Mouse (Mus musculus): ENCODE results near the gene Slc5a4b. TPM values are rescaled to one million over a fixed set of nuclear protein-coding genes. Genes with fewer than 3 reads are reported as not detected.

The Slc5a4b gene
- polyA plus RNA-seq, 1 experiment from 2014 or later: 1.7 TPM

DNA sequence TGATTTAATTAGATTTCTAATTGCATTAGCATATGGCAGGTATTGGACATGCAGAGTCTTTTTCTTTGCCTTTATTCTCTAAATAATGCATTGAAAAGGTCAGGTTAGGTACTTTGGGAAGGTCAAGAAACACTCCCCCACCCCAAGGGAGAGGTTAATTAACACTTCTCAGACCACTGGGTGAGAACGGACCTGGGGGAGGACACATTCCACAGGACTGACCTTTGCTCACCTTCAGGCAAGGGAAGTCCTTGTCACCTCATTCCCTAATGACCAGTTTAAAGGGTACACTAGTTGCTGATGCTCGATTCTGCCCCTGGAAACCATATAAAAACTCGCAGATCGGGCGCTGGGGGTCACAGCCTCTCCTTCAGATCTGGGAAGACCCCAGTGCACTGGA, 81.5 kb downstream of the Slc5a4b start:
- no peak overlapping the region for H3K4me3 ChIP-seq (ENCODE audit: low read depth, low read length)
- 76% methylated on average over 5 of the region's 5 CpGs for WGBS
- 0 out of 2 replicates have a peak, but pooled peaks cover 2% of the 10 kb centered on the region for H3K9me3 ChIP-seq (ENCODE audit: control insufficient read depth)
- no peak overlapping the region for H3K27ac ChIP-seq (ENCODE audit: low read depth, low read length)
- no peak for ATAC-seq
- H3K4me1 ChIP-seq (replicated peaks; ENCODE audit: control insufficient read depth, insufficient read depth, low read length): peaks cover 4% of the 10 kb centered on the region; the same call in 1 of the 2 replicates
- H3K27me3 ChIP-seq (replicated peaks; ENCODE audit: control insufficient read depth, insufficient read depth, low read length): no peaks in the 10 kb centered on the region
- H3K4me2 ChIP-seq (replicated peaks; ENCODE audit: low read depth): no peak overlapping the region
- no peaks in the 10 kb centered on the region for H3K36me3 ChIP-seq (ENCODE audit: control insufficient read depth, insufficient read depth)
- H3K9ac ChIP-seq (ENCODE audit: low read depth, low read length): no peak overlapping the region
- no peak for TF ChIP-seq CTCF (IDR thresholded peaks at IDR 0.05; ENCODE audit: low read depth)

DNA sequence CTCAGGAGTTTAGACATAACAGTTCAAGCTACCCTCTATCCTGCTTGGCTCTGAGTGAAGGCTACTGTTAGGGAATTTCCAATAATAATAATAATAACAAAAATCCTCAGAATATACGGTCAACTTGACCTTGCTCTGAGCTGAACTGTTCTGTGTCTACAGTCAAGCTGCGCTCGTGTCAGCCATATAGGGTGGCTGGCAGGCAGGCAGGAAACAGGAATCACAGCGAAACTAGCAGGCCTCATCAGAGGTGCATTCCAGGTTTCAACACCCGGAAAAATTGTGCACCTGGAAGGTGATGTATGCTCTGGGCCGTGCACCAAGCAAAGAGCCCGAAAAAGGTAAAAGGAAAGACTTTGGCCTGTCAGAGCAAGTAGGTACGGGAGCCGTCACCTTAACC, 82.4 kb downstream of the Slc5a4b start:
- no peaks in the 10 kb centered on the region for H3K36me3 ChIP-seq (ENCODE audit: control insufficient read depth, insufficient read depth)
- H3K4me3 ChIP-seq (ENCODE audit: low read depth, low read length): no peak overlapping the region
- H3K4me2 ChIP-seq (replicated peaks; ENCODE audit: low read depth): no peak overlapping the region
- H3K27me3 ChIP-seq (replicated peaks; ENCODE audit: control insufficient read depth, insufficient read depth, low read length): no peaks in the 10 kb centered on the region
- H3K4me1 ChIP-seq (replicated peaks; ENCODE audit: control insufficient read depth, insufficient read depth, low read length): peaks cover 4% of the 10 kb centered on the region; the same call in 1 of the 2 replicates
- no peak overlapping the region for H3K9ac ChIP-seq (ENCODE audit: low read depth, low read length)
- H3K27ac ChIP-seq (ENCODE audit: low read depth, low read length): no peak overlapping the region
- no peak for ATAC-seq
- 65% methylated on average over 9 of the region's 9 CpGs for WGBS
- TF ChIP-seq CTCF (IDR thresholded peaks at IDR 0.05; ENCODE audit: low read depth): no peak
- 0 out of 2 replicates have a peak, but pooled peaks cover 2% of the 10 kb centered on the region for H3K9me3 ChIP-seq (ENCODE audit: control insufficient read depth)

DNA sequence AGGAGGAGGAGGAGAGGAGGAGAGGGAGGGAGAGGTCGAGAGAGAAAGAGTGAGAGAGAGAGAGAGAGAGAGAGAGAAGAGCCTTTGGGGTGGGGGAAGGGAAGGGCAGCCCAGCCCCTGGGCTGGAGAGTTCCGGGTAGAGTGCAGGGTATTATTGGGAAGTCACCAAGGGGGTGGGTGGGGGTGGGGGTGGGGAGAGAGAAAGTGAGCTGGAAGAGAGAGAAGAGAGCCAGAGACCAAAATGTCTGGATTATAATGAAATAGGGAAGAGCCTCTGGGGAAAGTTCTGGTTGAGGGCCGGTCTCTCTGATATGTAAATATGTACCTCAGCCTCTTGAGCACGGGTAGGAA, 82.8 kb downstream of the Slc5a4b start:
- Histone ChIP-seq H3K4me3 (ENCODE audit: low read depth, low read length) (no peak overlapping the region), H3K27me3 (replicated peaks; ENCODE audit: control insufficient read depth, insufficient read depth, low read length) (no peaks in the 10 kb centered on the region), H3K36me3 (ENCODE audit: control insufficient read depth, insufficient read depth) (no peaks in the 10 kb centered on the region), H3K4me1 (replicated peaks; ENCODE audit: control insufficient read depth, insufficient read depth, low read length) (no peaks in the 10 kb centered on the region; the same call in 1 of the 2 replicates), H3K9me3 (ENCODE audit: control insufficient read depth) (0 out of 2 replicates have a peak, but pooled peaks cover 2% of the 10 kb centered on the region), H3K9ac (ENCODE audit: low read depth, low read length) (no peak overlapping the region), H3K4me2 (replicated peaks; ENCODE audit: low read depth) (no peak overlapping the region), H3K27ac (ENCODE audit: low read depth, low read length) (no peak overlapping the region)
- no peak for TF ChIP-seq CTCF (IDR thresholded peaks at IDR 0.05; ENCODE audit: low read depth)
- 37% methylated on average over 4 of the region's 4 CpGs for WGBS
- no peak for ATAC-seq

DNA sequence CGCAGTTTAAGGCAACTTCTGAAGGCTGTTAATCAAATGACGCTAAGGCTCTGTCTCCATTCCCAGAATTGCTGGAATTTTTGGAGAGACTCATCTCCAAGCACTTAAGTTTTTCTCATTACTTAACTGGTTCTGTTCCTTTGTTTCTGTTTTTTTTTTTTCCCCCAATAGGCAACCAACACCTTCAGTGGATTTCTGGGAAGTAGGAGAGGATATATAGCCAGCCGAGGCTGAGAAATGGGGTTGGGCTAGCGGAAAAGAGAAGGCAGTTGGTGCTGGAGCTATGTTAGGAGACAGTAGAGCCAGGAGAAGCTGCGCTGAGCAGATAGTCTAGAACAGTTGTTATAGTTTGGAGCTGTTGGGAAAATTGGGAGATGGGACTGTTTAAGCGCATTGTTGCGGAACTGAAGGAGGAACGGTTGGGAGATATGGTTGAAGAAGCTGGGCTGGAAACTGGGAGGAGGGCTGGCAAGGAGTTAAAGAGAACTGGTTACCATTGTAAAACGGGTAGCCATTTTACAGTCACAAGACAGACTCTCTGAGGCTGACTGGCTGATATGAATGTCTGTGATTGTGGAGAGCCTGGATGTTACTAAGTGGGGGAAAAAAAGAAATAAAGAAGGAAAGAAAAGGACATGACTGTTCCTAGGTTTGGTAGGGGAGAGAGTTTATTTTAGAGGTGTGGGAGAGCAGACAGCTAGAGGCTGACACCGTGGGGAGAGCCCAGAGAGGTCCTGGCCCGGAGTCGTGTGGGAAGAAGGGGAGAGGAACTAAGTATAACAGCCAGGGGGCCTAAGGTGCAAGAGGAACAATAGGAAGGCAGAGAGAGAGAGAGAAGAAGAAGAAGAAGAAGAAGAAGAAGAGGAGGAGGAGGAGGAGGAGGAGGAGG, 83.4 kb downstream of the Slc5a4b start:
- WGBS: 63% methylated on average over 12 of the region's 12 CpGs
- TF ChIP-seq CTCF (IDR thresholded peaks at IDR 0.05; ENCODE audit: low read depth): no peak
- Histone ChIP-seq H3K9ac (ENCODE audit: low read depth, low read length) (no peak overlapping the region), H3K4me1 (replicated peaks; ENCODE audit: control insufficient read depth, insufficient read depth, low read length) (no peaks in the 10 kb centered on the region), H3K27ac (ENCODE audit: low read depth, low read length) (no peak overlapping the region), H3K36me3 (ENCODE audit: control insufficient read depth, insufficient read depth) (no peaks in the 10 kb centered on the region), H3K27me3 (replicated peaks; ENCODE audit: control insufficient read depth, insufficient read depth, low read length) (no peaks in the 10 kb centered on the region), H3K4me3 (ENCODE audit: low read depth, low read length) (no peak overlapping the region), H3K4me2 (replicated peaks; ENCODE audit: low read depth) (no peak overlapping the region), H3K9me3 (ENCODE audit: control insufficient read depth) (0 out of 2 replicates have a peak, but pooled peaks cover 2% of the 10 kb centered on the region)
- ATAC-seq: no peak

DNA sequence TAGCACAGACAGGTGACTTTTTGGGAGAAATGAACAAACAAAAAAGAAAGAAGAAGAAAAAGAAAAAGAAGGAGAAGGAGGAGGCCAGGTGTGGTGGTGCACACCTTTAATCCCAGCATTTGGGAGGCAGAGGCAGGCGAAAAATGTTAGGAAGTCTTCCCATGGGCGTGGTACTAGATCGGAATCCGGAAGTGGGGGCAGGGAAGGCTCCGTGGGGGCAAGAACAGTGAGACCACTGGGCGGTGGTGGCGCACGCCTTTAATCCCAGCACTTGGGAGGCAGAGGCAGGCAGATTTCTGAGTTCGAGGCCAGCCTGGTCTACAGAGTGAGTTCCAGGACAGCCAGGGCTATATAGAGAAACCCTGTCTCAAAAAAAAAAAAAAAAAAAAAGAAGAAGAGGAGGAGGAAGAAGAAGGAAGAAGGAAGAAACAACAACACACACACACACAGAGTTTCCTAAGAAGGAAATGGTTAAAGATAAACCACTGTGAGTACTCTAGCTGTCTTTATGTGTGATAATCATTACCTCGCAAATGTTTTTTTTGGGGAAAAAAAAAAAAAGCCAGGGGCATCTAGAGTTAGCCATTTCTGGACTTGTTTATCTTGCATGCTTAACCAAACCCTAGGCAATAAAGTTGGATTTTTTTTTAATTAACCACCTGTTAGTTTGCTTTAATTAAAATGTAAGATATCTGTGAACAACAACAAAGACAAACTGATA, 85.1 kb downstream of the Slc5a4b start:
- TF ChIP-seq CTCF (IDR thresholded peaks at IDR 0.05; ENCODE audit: low read depth): no peak
- Histone ChIP-seq H3K27ac (ENCODE audit: low read depth, low read length) (no peak overlapping the region), H3K36me3 (ENCODE audit: control insufficient read depth, insufficient read depth) (no peaks in the 10 kb centered on the region), H3K9ac (ENCODE audit: low read depth, low read length) (no peak overlapping the region), H3K27me3 (replicated peaks; ENCODE audit: control insufficient read depth, insufficient read depth, low read length) (no peaks in the 10 kb centered on the region), H3K4me2 (replicated peaks; ENCODE audit: low read depth) (no peak overlapping the region), H3K4me1 (replicated peaks; ENCODE audit: control insufficient read depth, insufficient read depth, low read length) (0 out of 2 replicates have a peak, but pooled peaks cover 5% of the 10 kb centered on the region), H3K9me3 (ENCODE audit: control insufficient read depth) (0 out of 2 replicates have a peak, but pooled peaks cover 2% of the 10 kb centered on the region), H3K4me3 (ENCODE audit: low read depth, low read length) (no peak overlapping the region)
- whole genome bisulfite sequencing: 94% methylated on average over 9 of the region's 10 CpGs
- no peak for ATAC-seq

DNA sequence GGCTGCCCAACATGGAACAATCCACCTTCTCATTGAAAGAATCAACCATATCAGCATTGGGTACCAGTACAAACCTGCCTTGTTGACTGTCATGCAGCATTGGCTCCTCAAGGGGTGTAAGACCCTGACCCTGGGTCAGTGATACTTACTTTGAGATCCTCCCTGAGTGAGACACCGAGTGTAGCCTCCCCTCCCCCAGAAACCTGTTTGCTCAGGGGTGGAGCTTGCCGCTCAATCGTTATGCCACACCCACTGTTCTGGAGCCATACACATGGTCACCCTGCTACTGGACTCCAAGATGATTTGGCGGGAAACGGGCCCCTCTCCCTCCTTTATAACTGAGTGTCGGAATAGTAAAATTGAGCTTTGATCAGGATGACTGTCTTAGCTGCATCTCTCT, 86.8 kb downstream of the Slc5a4b start:
- H3K4me2 ChIP-seq (replicated peaks; ENCODE audit: low read depth): no peak overlapping the region
- ATAC-seq: no peak
- H3K4me1 ChIP-seq (replicated peaks; ENCODE audit: control insufficient read depth, insufficient read depth, low read length): 0 out of 2 replicates have a peak, but pooled peaks cover 5% of the 10 kb centered on the region
- 87% methylated on average over 6 of the region's 6 CpGs for WGBS
- no peaks in the 10 kb centered on the region for H3K27me3 ChIP-seq (replicated peaks; ENCODE audit: control insufficient read depth, insufficient read depth, low read length)
- H3K9me3 ChIP-seq (ENCODE audit: control insufficient read depth): 0 out of 2 replicates have a peak, but pooled peaks cover 2% of the 10 kb centered on the region
- H3K36me3 ChIP-seq (ENCODE audit: control insufficient read depth, insufficient read depth): no peaks in the 10 kb centered on the region
- no peak overlapping the region for H3K27ac ChIP-seq (ENCODE audit: low read depth, low read length)
- H3K9ac ChIP-seq (ENCODE audit: low read depth, low read length): no peak overlapping the region
- TF ChIP-seq CTCF (IDR thresholded peaks at IDR 0.05; ENCODE audit: low read depth): no peak
- no peak overlapping the region for H3K4me3 ChIP-seq (ENCODE audit: low read depth, low read length)

Measured in intestine, postnatal 0 days (tissue).